Mouse (Mus musculus): ENCODE measurements around the gene Zscan2. TPM values are rescaled to one million over a fixed set of nuclear protein-coding genes. Genes with fewer than 3 reads are reported as not detected.

Gene Zscan2
- 5.1 TPM for polyA plus RNA-seq (2017; shearing (Covaris generic))

GRCm38 (mm10) chr7:80860729-80861274, at the start of gene Zscan2:
TSS of gene Zscan2 (plus strand) at chr7:80860920.

GRCm38 (mm10) chr7:80825843-80826403, 34.8 kb upstream of the Zscan2 start, which contains the start of gene Iqgap1:
TSS of gene Iqgap1 (minus strand) at chr7:80825974.

GRCm38 (mm10) chr7:80900944-80901501, 40.3 kb downstream of the Zscan2 start, which contains the start of gene Wdr73:
TSS of gene Wdr73 (minus strand) at chr7:80901269.

GRCm38 (mm10) chr7:80904921-80905515, 44.3 kb downstream of the Zscan2 start, which contains the start of gene Nmb:
TSS of gene Nmb (minus strand) at chr7:80905076.

Other genes starting within 250 kb of the Zscan2 start
- gene Crtc3, start 172.0 kb upstream of the Zscan2 start, polyA plus RNA-seq (2017; shearing (Covaris generic)): 71.8 TPM
- gene Iqgap1, start 34.9 kb upstream of the Zscan2 start, polyA plus RNA-seq (2017; shearing (Covaris generic)): 206 TPM
- 15.9 TPM for gene Wdr73, start 40.3 kb downstream of the Zscan2 start, polyA plus RNA-seq (2017; shearing (Covaris generic))
- gene Nmb, start 44.2 kb downstream of the Zscan2 start, polyA plus RNA-seq (2017; shearing (Covaris generic)): 14.0 TPM
- gene Sec11a, start 86.9 kb downstream of the Zscan2 start, polyA plus RNA-seq (2017; shearing (Covaris generic)): 412 TPM
- gene Zfp592, start 132.8 kb downstream of the Zscan2 start, polyA plus RNA-seq (2017; shearing (Covaris generic)): 163 TPM
- gene Alpk3, start 196.7 kb downstream of the Zscan2 start, polyA plus RNA-seq (2017; shearing (Covaris generic)): 0.05 TPM

Measured in naive thymus-derived CD4-positive, alpha-beta T cell, adult 5 months (primary cell).